Comparison of ENCODE assay signal across 22 mouse cellular contexts in the genomic region with DNA sequence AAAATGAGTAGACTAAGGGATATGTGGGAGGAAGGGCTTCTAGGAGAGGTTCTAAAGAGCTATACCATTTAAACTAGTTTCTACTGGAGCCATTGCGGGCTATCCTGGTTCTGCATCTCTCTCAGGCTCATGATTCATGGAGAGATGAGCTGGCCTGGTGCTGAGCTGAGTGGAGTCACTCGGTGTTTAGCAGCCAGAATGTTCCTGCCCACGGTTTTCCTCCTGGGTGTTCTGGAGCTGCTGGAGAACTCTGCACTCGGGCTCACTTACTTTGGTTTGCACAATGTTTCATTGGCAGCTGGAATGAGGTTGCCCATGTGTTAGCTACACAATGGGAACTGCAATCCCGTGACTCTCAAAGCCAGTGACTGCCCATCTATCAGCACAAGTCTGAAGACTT.
"Had no signal": no experiment of that assay in that cellular context is flagged by ENCODE, and none has a peak within 500 bp of the region (broad histone marks: within the 10 kb centered on the region; RNA-seq: fewer than 3 reads in every experiment).

No protein-coding gene starts in this region.

- H3K27me3 ChIP-seq: limb, embryonic 13.5 days; liver, embryonic 12.5 days; liver, embryonic 15.5 days; lung, embryonic 15.5 days; midbrain, embryonic 13.5 days; neural tube, embryonic 13.5 days had no signal

- H3K36me3 ChIP-seq: limb, embryonic 10.5 days; limb, embryonic 13.5 days; liver, embryonic 12.5 days; liver, embryonic 15.5 days; lung, embryonic 15.5 days; midbrain, embryonic 10.5 days; midbrain, embryonic 13.5 days; neural tube, embryonic 13.5 days had no signal

- H3K27ac ChIP-seq: kidney, postnatal 0 days; limb, embryonic 10.5 days; limb, embryonic 13.5 days; liver, embryonic 12.5 days; liver, embryonic 15.5 days; lung, embryonic 15.5 days; midbrain, embryonic 10.5 days; midbrain, embryonic 13.5 days; neural tube, embryonic 13.5 days had no signal

- H3K4me1 ChIP-seq: limb, embryonic 10.5 days; liver, embryonic 12.5 days; liver, embryonic 15.5 days; lung, embryonic 15.5 days; megakaryocyte, embryonic 14.5 days; midbrain, embryonic 10.5 days; midbrain, embryonic 13.5 days had no signal

- H3K4me3 ChIP-seq: limb, embryonic 10.5 days; limb, embryonic 13.5 days; liver, embryonic 12.5 days; liver, embryonic 15.5 days; lung, embryonic 15.5 days; midbrain, embryonic 10.5 days; midbrain, embryonic 13.5 days; myocyte; neural tube, embryonic 13.5 days had no signal

- DNase-seq: kidney, adult 18-20 months; kidney, postnatal 25 days; liver; lung, adult 18-20 months; lung, postnatal 10 days; lung, postnatal 36 days; retina, postnatal 1 day; right cerebral cortex, postnatal 25 days; thymus, adult 2 months; thymus, postnatal 14 days; thymus, postnatal 4 days had no signal
